Mouse (Mus musculus) intestine, embryonic 14.5 days (tissue): ENCODE results near the gene Scgb2b19. TPM values are rescaled to one million over a fixed set of nuclear protein-coding genes. Genes with fewer than 3 reads are reported as not detected.
"Not testable (repeated sequence)": the region's sequence is repeated elsewhere in the genome, so short reads cannot be mapped to it uniquely, and the experiment has no call there.

Experiments
- ATAC-seq: fragments of 200-750 bp; cut with Nextera tagmentation; replicated peaks from 2 replicates; pipeline ENCODE4 v1.8.0; 2017; ENCODE audit warnings: low read depth, moderate number of reproducible peaks, moderate TSS enrichment, moderate library complexity; ENCODE audit not compliant: low FRiP score, low TSS enrichment
- DNase-seq: peaks from one replicate; pipeline ENCODE4 v3.0.0-alpha.2; 2018; ENCODE audit warnings: low spot score
- H3K27ac ChIP-seq: fragments of 300-500 bp; sonication (generic); 2 replicates; pipeline ENCODE4 v1.5.1; 2014; ENCODE audit warnings: low read depth, mild to moderate bottlenecking, control low read depth
- H3K27me3 ChIP-seq: fragments of 300-500 bp; sonication (generic); replicated peaks from 2 replicates; pipeline ENCODE4 v1.6.1; 2014; ENCODE audit warnings: low read length, control low read depth; ENCODE audit not compliant: control insufficient read depth, insufficient read depth
- H3K36me3 ChIP-seq: fragments of 300-500 bp; sonication (generic); 2 replicates; pipeline ENCODE4 v1.6.1; 2014; ENCODE audit warnings: low read length, control low read depth; ENCODE audit not compliant: control insufficient read depth, insufficient read depth
- H3K4me1 ChIP-seq: fragments of 300-500 bp; sonication (generic); replicated peaks from 2 replicates; pipeline ENCODE4 v1.6.1; 2014; ENCODE audit warnings: low read length, control low read depth, mixed read lengths; ENCODE audit not compliant: control insufficient read depth, insufficient read depth
- H3K4me2 ChIP-seq: fragments of 300-500 bp; sonication (generic); 2 replicates; pipeline ENCODE4 v1.6.1; 2014; ENCODE audit warnings: low read length
- H3K4me3 ChIP-seq: fragments of 300-500 bp; sonication (generic); 2 replicates; pipeline ENCODE4 v1.5.1; 2014; ENCODE audit warnings: low read depth, low read length, control low read depth, mixed read lengths
- H3K9ac ChIP-seq: fragments of 300-500 bp; sonication (generic); 2 replicates; pipeline ENCODE4 v1.6.1; 2014; ENCODE audit warnings: mild to moderate bottlenecking, low read length
- H3K9me3 ChIP-seq: fragments of 300-500 bp; sonication (generic); 2 replicates; pipeline ENCODE4 v1.6.1; 2016; ENCODE audit warnings: low read length, control low read depth; ENCODE audit not compliant: control insufficient read depth
- WGBS: fragments of 180-500 bp; shearing (Covaris S2); extraction: QIAGEN DNeasy Blood & Tissue Kit; methylation state at CpG from one replicate; pipeline ENCODE4 v1.1.7; 2014; 5-methylcytosine and 5-hydroxymethylcytosine counted together
- polyA plus RNA-seq: library from polyadenylated mRNA; unstranded; fragments of >200 nt; fragmentation: Nextera tagmentation; extraction: Ambion mirVana; gene quantifications from 2 replicates; pipeline ENCODE4 v1.2.1, GENCODE M21; 2014

The Scgb2b19 gene
- not detected in 2 replicates for polyA plus RNA-seq

DNA sequence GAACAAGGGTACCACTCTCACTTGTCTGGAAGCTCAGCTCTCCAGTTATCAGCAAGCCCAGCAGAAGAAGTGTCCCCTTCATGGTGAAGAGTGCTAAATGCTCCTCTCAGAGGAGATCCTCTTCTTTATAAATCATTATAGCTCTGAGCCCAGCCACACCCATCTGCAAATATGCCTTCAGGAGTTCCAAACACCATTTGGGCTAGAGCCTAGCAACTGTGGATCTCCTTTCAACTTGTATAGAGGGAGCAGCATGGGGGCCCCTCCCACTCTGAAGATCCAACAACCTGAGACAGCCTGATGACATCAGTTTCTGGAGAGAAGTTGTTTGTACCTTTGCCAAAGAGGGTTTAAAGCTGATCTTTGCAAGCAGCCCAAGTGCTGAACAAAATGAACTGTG, at the start of gene Scgb2b19:
TSS of gene Scgb2b19 (minus strand) at position 101 of the 400 bp plus-strand sequence.
- H3K9ac ChIP-seq, H3K9me3 ChIP-seq, H3K27me3 ChIP-seq, H3K4me1 ChIP-seq, ATAC-seq, H3K4me2 ChIP-seq, H3K27ac ChIP-seq, DNase-seq, H3K36me3 ChIP-seq, H3K4me3 ChIP-seq: not testable (repeated sequence)

DNA sequence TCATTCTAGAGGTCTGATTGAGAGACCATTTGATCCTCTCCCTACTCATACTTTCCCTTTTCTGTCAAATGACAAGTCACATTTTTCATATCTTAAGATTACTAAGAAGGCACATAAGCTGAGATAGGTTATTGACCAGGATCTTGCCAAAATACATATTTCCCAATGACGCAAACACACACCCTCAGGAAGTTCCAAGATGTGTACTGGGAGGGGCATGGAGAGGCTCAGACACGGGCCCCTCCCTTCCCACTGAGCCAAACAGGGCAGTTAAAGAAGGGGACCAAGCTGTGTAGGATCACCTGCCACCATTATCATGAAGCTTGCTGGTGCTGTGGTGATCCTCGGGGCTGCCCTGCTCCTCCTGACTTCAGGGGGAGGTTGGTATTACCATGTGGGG, 6.9 kb upstream of the Scgb2b19 start, which contains the start of gene Scgb1b19:
TSS of gene Scgb1b19 (plus strand) at position 301 of the 400 bp plus-strand sequence.
- not testable (repeated sequence) for DNase-seq, H3K27ac ChIP-seq, H3K9ac ChIP-seq, H3K4me2 ChIP-seq, H3K36me3 ChIP-seq, H3K27me3 ChIP-seq, H3K4me1 ChIP-seq, H3K4me3 ChIP-seq, H3K9me3 ChIP-seq, ATAC-seq
- 100% methylated on average over 2 of the region's 3 CpGs for WGBS

Other genes with a start within 250 kb of the Scgb2b19 start
- not detected in 2 replicates for gene Scgb2b17, start 223.8 kb downstream of the Scgb2b19 start, polyA plus RNA-seq
- gene Scgb1b17, start 216.9 kb downstream of the Scgb2b19 start, polyA plus RNA-seq, result not detected in 2 replicates
- gene Scgb2b18, start 106.5 kb downstream of the Scgb2b19 start, polyA plus RNA-seq, result not detected in 2 replicates
- gene Scgb1b18, start 94.8 kb downstream of the Scgb2b19 start, polyA plus RNA-seq, result not detected in 2 replicates
- not detected in 2 replicates for gene Scgb1b19, start 7.0 kb upstream of the Scgb2b19 start, polyA plus RNA-seq
- not detected in 2 replicates for gene Scgb2b20, start 86.0 kb upstream of the Scgb2b19 start, polyA plus RNA-seq
- not detected in 2 replicates for gene Scgb1b20, start 92.9 kb upstream of the Scgb2b19 start, polyA plus RNA-seq
- not detected in 2 replicates for gene Scgb2b21, start 240.1 kb upstream of the Scgb2b19 start, polyA plus RNA-seq